Comparison of ENCODE assay signal across 7 mouse cellular contexts in the genomic region with DNA sequence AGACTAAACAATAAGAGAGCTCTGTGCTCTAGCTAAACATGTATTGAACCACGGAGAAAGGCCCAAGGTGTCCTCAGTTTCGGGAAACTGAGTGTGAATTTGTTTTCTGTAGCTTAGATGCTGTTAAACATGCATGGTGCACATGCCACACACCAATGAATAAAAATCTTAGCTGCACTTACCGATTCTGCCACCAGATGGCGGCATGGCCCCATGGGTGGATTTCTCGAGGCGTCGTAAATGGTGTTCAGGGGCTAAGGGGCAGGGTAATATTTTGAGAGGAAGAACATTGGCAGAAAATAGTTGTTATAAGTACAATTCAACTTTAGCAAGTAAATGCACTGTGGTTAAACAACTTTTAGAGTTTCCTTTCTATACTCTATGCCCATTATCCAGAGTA. TPM values are rescaled to one million over a fixed set of nuclear protein-coding genes. Genes with fewer than 3 reads are reported as not detected.
A peak's percentile ranks its signal among the peaks of the same experiment; 100 is the strongest.
DNase-seq lines count a peak whose midpoint lies in the region; ATAC-seq and TF ChIP-seq lines count a peak whose summit lies in the region.

No protein-coding gene starts in this region.

- peak; percentile 51 for DNase-seq in CD4-positive helper T cell, adult 2 months (ENCODE audit: low read depth, low spot score)
- peak; percentile 50 for DNase-seq in G1E (ENCODE audit: low spot score)
- peak; percentile 61 for DNase-seq in cerebellum, adult 11 months
- DNase-seq in frontal cortex, postnatal 14 days (ENCODE audit: low spot score in 2 of 2) = peak; percentile 27 to 83
- peak; percentile 78 for DNase-seq in layer of hippocampus, adult 11-12 months (ENCODE audit: low spot score)
- DNase-seq in lung, postnatal 0 days (ENCODE audit: low spot score) = peak; percentile 40

- whole genome bisulfite sequencing in lung, postnatal 0 days = 2% methylated on average over 7 of the region's 7 CpGs
- WGBS in small intestine, adult 2 months = under 1% methylated on average over 7 of the region's 7 CpGs

- TF ChIP-seq CTCF in G1E (IDR thresholded peaks at IDR 0.05; ENCODE audit: low read depth, low read length) = peak; percentile 98
- peak; percentile 97 for TF ChIP-seq CTCF in lung, postnatal 0 days (IDR thresholded peaks at IDR 0.05)
- TF ChIP-seq CTCF in small intestine, adult 2 months (IDR thresholded peaks at IDR 0.05; ENCODE audit: extremely low read depth, insufficient read length, insufficient replicate concordance, low read depth, low read length) = peak; percentile 99; the same call in 1 of the 2 replicates

- H3K9ac ChIP-seq in lung, postnatal 0 days (replicated peaks; ENCODE audit: low read depth) = no peak overlapping the region

- peaks cover 4% of the 10 kb centered on the region for H3K4me1 ChIP-seq in G1E (ENCODE audit: insufficient read depth, low read depth, low read length)
- H3K4me1 ChIP-seq in lung, postnatal 0 days (ENCODE audit: insufficient read depth, low read depth, low read length) = no peaks in the 10 kb centered on the region
- H3K4me1 ChIP-seq in small intestine, adult 2 months (ENCODE audit: control insufficient read depth, insufficient read depth, insufficient read length, low read length) = no peaks in the 10 kb centered on the region

- H3K27me3 ChIP-seq in G1E (ENCODE audit: insufficient read depth, low read length) = peaks cover 13% of the 10 kb centered on the region
- H3K27me3 ChIP-seq in lung, postnatal 0 days (replicated peaks; ENCODE audit: insufficient read depth, low read length) = no peaks in the 10 kb centered on the region
- no peaks in the 10 kb centered on the region for H3K27me3 ChIP-seq in small intestine, adult 2 months (ENCODE audit: control insufficient read depth, insufficient read depth, low read length)

- no peak for TF ChIP-seq POLR2A in small intestine, adult 2 months (IDR thresholded peaks at IDR 0.05; ENCODE audit: low read depth, low read length)

- no peaks in the 10 kb centered on the region for H3K36me3 ChIP-seq in G1E (replicated peaks)
- no peaks in the 10 kb centered on the region for H3K36me3 ChIP-seq in lung, postnatal 0 days (ENCODE audit: insufficient read depth, low read length)
- no peaks in the 10 kb centered on the region for H3K36me3 ChIP-seq in small intestine, adult 2 months (ENCODE audit: control insufficient read depth, insufficient read depth, low read length)

- no peak overlapping the region for H3K27ac ChIP-seq in lung, postnatal 0 days (ENCODE audit: low read length)
- H3K27ac ChIP-seq in small intestine, adult 2 months (ENCODE audit: insufficient read depth, low read depth, low read length) = no peak overlapping the region

- ATAC-seq in G1E (ENCODE audit: extremely low read depth, insufficient number of reproducible peaks, low FRiP score, poor library complexity, severe bottlenecking) = no peak
- ATAC-seq in lung, postnatal 0 days = no peak

- no peak overlapping the region for H3K4me2 ChIP-seq in lung, postnatal 0 days (replicated peaks; ENCODE audit: low read depth, low read length)

- no peak for TF ChIP-seq EP300 in lung, postnatal 0 days (IDR thresholded peaks at IDR 0.05)

- H3K4me3 ChIP-seq in G1E (ENCODE audit: low read depth, low read length) = no peak overlapping the region
- H3K4me3 ChIP-seq in lung, postnatal 0 days (ENCODE audit: low read depth, low read length) = no peak overlapping the region
- H3K4me3 ChIP-seq in small intestine, adult 2 months (ENCODE audit: low read depth, low read length) = no peak overlapping the region

- no peaks in the 10 kb centered on the region for H3K9me3 ChIP-seq in G1E (replicated peaks)
- no peaks in the 10 kb centered on the region for H3K9me3 ChIP-seq in lung, postnatal 0 days (ENCODE audit: low read length)

RNA-seq across cellular contexts. Expression of gene Slc10a1, which starts 13.8 kb away (rescaled TPM):
- not detected in 2 replicates for total RNA-seq in G1E (2014; fragmentation: Nextera tagmentation)
- total RNA-seq in G1E (2017) = 0.44 and 0.52 TPM in 2 replicates
- not detected in 2 replicates for polyA plus RNA-seq in G1E (2012)
- polyA plus RNA-seq in lung, postnatal 0 days (2015; fragmentation: Nextera tagmentation; extraction: Ambion mirVana) = 0.47 and 0.57 TPM in 2 replicates
- polyA plus RNA-seq in small intestine, adult 2 months (2012; rRNA removed) = not detected in 2 replicates

RNA-seq across cellular contexts. Expression of gene Srsf5, which starts 37.0 kb away (rescaled TPM):
- 655 and 656 TPM in 2 replicates for total RNA-seq in G1E (2014; fragmentation: Nextera tagmentation)
- total RNA-seq in G1E (2017) = 895 and 1,080 TPM in 2 replicates
- 111 and 297 TPM in 2 replicates for polyA plus RNA-seq in G1E (2012)
- 442 and 529 TPM in 2 replicates for polyA plus RNA-seq in lung, postnatal 0 days (2015; fragmentation: Nextera tagmentation; extraction: Ambion mirVana)
- polyA plus RNA-seq in small intestine, adult 2 months (2012; rRNA removed) = 90.3 and 250 TPM in 2 replicates

RNA-seq across cellular contexts. Expression of gene Smoc1, which starts 44.3 kb away (rescaled TPM):
- total RNA-seq in G1E (2014; fragmentation: Nextera tagmentation) (33.8 and 36.3 TPM in 2 replicates), G1E (2017) (28.1 and 28.3 TPM in 2 replicates)
- polyA plus RNA-seq in G1E (2012) = 7.4 and 10.6 TPM in 2 replicates
- polyA plus RNA-seq in lung, postnatal 0 days (2015; fragmentation: Nextera tagmentation; extraction: Ambion mirVana) = 0.19 and 0.45 TPM in 2 replicates
- polyA plus RNA-seq in small intestine, adult 2 months (2012; rRNA removed) = 3.8 and 4.4 TPM in 2 replicates
